Mouse (Mus musculus): ENCODE results near the gene Prkcq. TPM values are rescaled to one million over a fixed set of nuclear protein-coding genes. Genes with fewer than 3 reads are reported as not detected.

Prkcq gene
- total RNA-seq (2021), result 10 to 100 TPM; 50.8 to 51.8 TPM
- long read RNA-seq, experiment 1, transcript Prkcq-201 (18 exons, 3,583 nt), result major isoform, 22 of 38 reads
- long read RNA-seq, experiment 1, partial matches to known transcripts, result 6 of 38 reads
- long read RNA-seq, experiment 1, other reads (novel, unspliced or antisense), result 8 of 38 reads
- long read RNA-seq, experiment 2, transcript Prkcq-201 (18 exons, 3,583 nt), result major isoform, 36 of 54 reads
- long read RNA-seq, experiment 2, partial matches to known transcripts, result 7 of 54 reads
- long read RNA-seq, experiment 2, other reads (novel, unspliced or antisense), result 10 of 54 reads

DNA sequence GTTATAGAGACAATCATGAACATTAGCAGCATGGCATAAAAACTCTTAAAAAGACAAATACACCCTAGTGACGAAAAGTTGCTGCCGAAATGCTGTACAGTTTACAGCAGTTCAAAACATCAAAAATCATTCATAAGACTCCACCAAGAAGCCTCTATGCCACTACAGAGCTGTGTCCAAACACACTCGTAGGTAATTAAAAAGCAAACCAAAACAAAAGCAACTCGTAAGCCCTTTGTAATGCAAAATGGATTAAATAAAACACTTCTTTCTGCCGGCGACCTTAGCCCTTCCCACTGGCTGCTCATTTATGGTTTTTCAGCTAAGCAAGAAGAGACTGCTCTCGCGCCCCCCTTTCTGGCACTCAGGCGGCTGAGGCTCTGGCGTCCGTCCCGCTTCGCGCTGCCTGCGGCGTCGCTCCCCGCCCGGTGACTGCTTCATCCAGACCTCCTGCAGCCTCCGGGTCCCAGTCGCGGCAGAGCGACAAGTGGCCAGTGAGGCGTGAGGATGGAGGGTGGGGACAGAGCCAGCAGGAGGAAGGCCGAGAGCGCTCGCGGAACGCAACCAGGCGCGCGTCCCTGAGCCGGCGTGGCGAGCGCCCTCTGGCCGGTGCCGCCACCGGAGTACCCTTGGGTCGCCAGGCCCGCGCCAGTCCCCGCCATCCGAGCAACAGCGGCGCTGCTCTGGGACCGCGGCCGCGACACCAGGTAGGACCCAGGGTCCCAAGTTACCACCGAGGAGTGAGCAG lies at the start of gene Prkcq:
Prkcq (plus strand) TSS at position 355 of the 748 bp plus-strand sequence.
- DNase-seq, result peak; percentile 71

DNA sequence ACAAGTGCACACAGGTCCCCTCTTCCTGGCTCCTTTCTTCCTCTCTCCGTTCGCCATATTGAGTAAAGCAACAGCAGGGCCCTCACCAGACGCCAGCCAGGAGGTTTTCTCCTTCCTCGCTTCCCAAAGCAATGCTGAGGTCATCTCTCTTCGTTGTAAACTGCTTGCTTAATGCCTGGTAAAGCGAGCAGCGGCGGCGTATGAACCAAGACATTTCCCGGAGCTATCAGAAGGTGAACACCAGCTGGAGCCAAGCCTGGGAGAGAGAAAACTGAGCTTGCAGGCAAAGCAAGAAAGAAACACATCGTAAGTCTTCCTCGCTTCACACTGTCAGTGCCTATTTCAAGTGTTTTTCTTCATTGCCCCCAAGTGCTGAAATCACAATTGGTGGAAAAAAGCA lies 41.0 kb upstream of the Prkcq start:
- DNase-seq, result peak; percentile 28

DNA sequence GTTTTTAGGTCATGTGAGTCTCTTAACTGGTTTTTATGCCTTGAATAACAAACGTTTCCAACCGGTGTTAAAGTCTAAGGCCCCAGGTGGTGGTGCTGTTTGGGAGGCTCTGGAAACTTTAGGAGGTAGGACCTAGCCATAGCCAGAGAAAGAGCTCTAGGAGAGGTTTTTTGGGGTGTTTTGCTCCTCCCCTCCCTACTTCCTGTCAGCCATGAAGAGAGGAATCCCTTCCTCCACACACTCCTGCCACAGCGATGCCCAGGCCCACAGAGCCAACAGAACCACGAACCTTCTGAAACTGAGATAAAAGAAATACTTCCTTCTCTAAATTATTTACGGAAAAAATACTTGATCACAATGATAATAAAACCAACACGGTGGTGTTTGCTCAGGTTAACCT lies 36.2 kb upstream of the Prkcq start:
- no peak for DNase-seq

DNA sequence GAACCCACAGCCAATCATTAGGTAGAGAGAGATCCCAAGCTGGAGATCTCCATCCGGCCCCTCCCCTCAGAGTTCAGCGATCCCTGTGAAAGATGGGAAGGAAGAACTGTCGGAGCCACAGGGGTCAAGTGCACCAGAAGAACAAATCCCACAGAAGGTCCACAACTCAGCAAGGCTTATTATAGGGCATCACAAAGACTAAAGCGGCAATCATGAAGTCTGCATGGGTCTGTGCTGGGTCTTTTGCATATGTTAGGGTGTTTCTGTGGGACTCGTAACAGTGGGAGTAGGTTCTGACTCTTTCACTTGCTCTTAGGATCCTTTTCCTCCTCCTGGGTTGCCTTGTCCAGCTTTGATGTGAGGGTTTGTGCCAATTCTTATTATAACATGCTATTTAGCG lies 33.8 kb upstream of the Prkcq start:
- no peak for DNase-seq

DNA sequence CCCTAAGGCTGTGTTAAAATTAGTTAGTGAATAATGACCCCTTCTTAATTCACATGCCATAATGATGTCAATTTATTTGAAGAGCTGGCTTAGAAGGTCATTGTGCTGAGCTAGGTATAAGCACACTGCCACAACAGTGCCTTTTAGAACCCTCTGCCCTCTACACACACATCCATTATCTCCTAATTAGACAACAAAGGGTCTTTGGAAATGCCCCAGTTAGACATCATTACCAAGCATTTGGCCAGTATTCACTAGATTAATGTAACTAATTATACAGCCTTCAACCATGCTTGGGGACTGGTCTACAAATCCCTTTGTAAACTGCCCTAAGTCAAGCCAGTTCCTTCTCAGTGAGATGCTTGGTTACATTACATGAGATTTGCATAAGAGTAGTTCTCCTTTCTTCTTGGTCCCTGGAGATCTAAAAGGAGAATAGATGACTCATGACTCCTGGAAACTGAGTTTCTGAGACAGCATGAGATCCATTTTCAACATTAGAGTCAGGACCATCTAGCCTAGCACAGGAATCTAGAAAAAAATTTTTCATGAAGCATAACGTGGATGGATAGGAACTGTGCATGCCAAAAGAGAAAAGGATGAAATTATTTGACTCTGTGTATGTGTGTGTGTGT lies 32.3 kb upstream of the Prkcq start:
- no peak for DNase-seq

DNA sequence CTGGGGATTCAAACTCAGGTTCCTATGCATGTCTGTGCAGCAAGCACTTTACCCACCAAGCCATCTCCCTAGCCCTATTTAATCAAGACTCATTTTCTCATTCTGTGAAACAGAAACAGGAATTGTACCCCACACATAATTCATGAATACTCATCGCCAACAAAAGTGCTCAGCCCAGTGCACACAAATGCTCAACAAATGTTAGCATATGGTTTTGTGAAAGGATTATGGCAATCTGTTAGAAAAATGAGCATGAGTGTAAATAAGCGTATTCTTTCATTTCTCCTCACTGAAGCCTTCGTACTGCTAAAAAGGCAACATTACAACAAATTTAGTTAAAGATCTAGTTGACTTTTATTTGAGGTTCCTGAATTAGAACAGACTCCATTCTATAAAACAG lies 31.5 kb upstream of the Prkcq start:
- DNase-seq, result no peak

DNA sequence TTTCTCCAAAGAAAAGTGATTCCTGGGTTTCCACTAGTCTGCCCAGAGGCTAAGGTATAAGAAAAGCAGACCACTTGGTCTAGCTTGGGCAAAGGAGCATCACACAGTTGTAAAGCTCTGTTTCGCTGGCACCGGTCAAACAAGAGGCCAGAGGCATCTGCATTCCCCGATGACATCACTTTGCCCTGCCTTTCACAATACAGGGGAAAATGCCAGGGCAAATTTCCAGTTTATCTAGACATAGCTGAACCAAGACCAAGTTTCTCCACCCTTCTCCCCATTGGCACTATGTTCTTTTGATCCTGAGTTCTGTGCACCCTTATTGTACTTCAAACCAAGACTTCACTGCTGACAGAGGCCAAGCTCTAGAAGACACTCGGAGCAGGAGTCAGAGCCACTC lies 22.8 kb upstream of the Prkcq start:
- DNase-seq, result no peak

DNA sequence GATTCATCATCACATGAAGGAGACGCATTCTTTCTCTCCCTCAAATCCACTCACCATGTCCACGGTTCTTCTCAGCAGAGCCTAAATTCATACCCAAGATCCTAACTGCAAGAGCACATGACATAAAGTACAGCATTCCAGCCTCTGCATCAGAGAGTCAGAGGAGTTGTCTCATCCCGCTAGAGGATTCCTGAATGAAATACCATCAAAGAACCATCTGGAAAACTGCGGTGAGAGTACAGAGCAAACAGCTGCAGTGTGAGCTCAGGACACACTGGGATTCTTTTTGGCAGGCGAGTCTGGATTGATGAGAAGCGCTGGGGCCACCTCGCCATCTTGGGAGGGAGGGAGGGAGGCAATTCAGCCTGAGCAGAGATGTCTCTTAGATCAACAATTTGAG lies 20.9 kb upstream of the Prkcq start:
- DNase-seq, result no peak

DNA sequence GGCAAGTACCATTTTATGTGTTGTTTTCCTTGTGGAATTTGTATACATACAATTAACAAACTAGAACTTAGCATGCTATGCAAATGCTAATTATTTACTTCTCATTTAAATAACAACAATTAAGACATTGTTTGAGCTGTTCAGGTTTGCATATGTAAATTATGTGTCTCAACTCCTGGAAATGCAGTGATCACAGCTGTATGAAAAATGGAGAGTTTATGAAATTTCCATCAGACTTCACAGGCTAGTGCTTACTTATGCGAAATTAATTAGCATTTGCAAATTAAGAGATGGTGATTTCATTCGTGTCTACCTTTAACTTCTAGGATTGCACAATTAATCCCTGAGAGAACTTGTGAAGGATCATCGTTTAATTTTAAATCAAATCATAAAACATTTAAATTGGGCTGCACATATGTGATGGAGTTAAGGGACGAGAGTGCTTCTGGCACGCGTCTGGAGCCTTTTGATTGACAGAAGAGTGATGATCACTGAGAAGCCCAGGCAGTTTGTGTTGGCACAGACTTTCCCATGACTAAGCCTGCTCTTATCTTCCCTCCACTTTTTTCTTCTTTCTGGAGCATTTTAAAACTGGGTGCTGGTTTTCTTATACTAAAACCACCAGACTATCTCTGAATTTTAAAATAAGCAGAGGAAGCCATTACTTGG lies 20.1 kb upstream of the Prkcq start:
- no peak for DNase-seq

DNA sequence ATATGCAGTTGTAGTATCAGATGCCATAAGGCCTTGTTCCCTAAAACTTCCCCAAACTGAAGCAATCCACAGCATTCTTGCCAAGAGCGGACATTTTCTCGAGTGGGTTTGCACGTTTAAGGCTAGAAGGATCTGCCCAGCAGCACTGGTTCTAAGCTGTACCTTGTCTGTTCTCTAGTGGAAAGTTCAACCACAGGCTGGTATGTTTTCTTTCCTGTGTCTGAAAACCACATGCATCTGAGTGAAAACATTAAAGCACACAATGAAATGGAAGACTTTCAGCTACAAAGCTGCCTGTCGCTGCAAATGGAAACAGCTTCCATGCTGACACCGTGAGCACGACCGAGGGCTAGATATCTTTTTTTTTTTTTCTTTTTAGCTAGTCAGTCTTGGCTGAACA lies 12.3 kb upstream of the Prkcq start:
- no peak for DNase-seq

DNA sequence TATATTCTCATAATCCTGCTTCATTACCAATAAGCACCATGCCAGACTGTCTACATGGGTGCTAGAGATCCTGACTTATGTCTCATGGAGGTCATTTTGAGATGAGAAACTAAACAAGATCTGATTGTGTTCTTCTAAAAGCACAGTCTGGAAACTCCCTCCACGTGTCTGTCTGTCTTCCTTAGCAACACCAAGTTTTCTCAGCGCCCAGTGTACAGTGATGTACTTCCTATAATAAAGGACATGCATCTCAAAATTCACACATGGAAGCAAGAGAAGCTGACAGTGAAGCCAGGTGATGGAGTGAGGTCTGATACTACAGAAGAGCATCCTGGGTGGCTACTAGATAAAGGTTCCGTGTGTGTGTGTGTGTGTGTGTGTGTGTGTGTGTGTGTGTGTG lies 11.2 kb upstream of the Prkcq start:
- no peak for DNase-seq

DNA sequence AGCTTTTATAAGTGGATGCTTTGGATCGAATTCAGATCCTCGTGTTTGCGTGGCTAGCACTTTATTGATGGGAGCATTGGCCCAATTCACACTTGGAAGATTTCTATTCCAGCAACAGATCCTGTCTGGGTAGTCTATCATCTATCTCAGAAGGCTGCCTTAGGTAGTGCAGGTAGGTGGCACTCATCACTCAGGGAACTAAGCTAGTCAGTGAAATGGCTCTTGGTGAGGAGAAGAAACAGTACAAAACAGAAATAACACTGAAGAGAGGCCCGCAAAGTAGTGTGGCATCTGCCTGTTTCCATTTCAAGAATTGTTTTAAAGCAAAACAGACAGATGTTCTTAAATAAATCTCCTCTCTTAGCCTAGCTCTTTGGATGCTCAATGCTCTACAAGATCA lies 10.6 kb upstream of the Prkcq start:
- DNase-seq, result no peak

DNA sequence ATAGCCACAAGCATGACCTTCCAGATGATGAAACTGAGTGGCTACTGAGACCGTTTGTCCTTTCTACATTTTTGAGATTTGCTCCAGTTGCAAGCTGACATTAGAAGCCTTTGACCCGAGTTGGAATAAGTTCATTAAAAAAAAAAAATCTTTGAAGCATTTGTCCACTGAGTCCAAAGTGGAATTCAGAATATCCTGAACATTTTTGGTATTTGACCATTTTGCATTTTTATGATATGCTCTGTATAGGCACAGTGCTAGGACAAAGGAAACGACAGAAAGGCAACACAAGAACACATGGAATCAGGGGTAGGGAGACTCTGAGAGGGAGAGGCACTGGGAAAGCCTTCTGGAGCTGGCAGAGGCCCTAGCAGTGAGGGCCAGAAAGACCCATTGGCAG lies 9.2 kb upstream of the Prkcq start:
- no peak for DNase-seq

DNA sequence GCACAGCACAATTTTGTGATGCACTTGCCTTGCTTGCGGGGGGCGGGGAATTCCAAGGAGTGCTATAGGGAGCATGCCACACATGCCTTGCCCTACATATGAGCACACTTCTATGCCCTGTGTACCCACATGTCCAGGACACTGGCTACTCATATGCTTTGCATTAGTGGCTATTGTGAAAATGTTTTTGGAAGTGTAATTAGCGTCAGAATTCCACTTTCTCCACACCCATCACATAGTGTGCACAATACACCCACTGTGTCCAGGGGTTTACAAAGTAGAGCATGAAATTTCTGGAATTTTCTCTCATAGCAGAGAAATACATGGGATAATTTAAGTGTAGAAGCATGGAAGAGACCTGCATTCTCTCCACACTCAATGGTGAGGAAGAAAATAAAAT lies 7.7 kb upstream of the Prkcq start:
- no peak for DNase-seq

DNA sequence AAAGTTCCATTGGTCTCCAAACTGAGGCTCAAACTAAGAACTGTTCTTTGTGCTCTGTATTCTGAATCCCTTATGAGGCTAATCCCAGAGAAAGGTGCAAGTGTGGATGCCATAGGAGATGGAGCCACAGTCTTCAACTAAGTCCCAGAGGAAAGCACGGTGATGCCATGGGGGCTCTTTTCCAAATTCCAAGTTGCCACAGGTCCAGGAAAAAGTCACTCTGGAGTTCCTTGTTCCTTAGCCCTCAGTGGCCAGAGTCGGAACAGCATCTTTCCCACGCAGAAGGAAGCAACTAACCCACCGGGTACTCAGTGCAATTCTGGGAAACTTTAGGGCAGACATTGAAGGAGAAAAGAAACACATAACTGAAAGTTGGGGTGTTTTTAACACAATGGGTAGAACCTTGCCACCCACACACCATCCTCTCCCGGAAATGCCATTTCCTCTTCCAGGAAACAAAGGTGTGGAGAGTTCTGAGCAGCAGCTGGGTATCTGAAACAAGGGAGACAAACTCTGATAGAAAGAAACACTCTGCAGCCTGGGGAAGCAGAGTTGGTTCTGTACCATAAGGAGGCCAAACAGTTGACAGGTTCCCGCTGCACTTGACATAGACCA lies 2.1 kb upstream of the Prkcq start:
- DNase-seq, result no peak

DNA sequence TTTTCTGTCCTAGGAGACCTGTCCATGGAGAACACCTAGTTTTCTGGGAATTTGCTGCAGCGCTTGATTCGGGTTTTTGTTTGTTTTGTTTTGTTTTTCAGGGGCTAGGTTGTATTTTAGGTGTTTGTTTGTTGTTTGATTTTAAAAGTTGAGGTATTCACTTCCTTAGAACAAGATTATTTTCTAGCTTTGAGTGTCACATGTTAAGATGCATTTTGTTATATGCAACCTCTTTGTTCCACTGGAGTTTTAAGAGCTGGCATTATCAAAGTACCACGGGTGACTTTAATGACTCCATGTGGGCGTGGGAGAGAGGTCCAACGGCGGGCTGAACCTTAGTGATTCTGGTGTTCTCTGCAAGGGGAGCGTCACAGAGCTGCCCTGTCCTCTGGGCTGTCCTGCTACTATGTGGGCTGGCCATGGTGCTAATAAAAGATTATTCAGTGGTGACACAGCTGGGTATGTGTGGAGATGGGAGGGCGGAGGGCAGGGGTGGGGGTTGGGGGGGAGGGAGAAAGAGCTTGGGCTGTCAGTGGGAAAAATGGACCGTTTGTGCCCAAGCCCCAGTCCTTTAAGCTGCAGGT lies 1.0 kb downstream of the Prkcq start:
- peak; percentile 30 for DNase-seq

DNA sequence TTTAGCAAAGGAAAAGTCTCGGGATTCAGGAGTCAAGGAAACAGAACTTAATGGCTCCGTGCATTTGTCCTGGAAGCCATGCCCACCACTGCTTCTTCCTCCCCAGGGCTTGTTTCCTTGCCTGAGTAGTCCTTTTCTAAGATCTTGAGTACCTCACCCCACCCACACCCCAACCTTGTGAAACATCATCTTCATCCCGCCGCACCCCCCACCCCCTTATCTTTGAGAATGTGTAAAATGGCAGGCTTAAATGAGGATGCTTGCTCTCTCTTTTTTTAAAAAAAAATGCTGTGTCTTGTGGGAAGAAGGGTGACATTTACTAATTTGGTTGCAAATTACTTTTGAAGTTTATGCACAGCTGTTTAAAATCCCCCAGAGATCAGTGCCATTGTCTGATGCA lies 1.6 kb downstream of the Prkcq start:
- no peak for DNase-seq

DNA sequence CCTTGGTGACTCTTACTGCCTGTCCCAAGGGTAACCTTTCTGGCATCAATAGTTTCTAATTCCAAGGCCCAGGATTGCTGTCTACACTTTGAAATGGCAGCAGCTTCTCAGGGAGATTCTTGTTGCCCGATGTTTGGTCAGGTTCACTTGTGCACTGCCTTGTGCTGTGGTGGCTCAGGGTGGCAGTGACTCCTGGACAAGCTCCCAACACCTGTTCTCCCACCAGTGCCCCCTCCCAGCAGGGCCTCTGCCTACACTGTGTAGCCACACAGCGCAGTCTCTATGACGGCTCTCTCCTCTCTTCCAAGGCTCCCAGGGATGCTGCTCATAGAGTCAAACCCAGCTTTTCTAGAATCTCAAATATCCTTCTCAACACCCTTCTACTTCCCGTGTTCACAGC lies 2.2 kb downstream of the Prkcq start:
- DNase-seq, result peak; percentile 64

DNA sequence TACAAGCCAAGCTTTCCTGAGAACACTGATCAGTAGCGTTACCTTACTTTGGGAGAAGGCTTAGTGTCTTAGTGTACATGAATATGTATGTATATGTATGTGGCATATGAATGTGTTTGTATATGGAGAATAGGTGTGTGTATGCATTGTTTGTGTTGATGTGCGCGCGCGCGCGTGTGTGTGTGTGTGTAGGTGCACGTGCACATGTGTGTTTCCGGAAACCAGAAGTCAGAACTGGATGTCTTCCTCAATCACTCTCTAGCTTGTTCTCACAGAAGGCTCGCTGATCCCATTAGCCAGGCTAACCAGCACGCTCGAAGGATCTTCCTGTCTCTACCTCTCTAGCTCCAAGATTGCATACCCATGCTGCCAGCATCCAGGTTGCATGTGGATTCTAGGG lies 6.0 kb downstream of the Prkcq start:
- no peak for DNase-seq

DNA sequence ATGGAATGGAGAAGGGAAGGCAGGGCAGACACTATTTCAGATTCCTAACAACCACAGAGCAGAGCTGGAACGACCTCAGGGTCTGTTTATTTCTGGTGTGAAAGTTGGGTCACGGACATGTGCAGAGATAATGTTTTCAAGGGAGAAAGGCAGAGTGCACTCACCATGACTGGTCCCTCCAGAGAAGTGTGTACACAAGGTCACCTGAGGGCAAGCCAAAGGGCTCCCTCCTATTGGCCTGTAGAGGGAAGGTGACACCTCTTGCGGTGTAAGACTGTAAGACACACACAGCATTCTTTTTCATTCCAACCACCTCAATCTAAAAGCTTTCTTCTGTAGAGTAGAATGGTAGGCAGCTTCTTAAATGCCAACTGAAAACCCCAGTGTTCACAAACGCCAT lies 9.6 kb downstream of the Prkcq start:
- peak; percentile 28 for DNase-seq

DNA sequence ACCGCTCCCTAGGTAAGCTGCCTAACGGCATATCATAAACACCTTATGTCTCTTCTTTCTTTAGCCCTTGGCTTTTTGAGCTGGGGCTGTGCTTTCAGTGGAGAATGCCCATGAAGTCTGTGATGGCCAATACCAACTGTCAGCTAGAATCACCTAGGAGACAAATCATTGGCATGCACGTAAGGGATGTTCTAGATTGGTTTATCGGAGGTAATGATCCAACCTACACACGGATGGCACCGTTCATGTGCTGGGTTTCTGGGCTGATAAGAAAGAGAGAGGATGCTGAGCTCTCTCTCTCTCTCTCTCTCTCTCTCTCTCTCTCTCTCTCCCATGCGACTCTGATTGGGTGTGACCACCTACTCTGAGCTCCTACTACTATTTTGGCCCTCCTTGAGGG lies 10.2 kb downstream of the Prkcq start:
- DNase-seq, result no peak

DNA sequence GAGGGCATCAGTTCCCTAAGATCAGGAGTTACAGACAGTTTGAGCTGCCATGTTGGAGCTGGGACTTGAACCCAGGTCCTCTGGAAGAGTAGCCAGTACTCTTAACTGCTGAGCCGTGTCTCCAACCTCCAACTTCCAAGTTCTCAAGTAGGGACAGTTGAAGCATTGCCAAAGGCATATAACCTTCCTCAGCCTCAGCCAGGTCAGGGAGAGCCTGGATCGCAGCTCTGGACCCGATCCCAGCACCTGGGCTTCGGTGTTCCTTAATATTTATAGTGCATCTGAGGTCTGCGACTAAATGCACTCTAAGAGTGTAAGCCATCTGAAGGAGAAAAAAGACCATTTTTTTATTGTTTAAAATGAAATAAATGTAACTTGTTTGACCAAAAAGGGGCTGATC lies 12.1 kb downstream of the Prkcq start:
- DNase-seq, result peak; percentile 72
